Mouse (Mus musculus): Measurements from ENCODE around the gene Kcnj1. TPM values are rescaled to one million over a fixed set of nuclear protein-coding genes. Genes with fewer than 3 reads are reported as not detected.
A peak's percentile ranks its signal among the peaks of the same experiment; 100 is the strongest.

The Kcnj1 gene
- polyA plus RNA-seq, 2 experiments: not detected

DNA sequence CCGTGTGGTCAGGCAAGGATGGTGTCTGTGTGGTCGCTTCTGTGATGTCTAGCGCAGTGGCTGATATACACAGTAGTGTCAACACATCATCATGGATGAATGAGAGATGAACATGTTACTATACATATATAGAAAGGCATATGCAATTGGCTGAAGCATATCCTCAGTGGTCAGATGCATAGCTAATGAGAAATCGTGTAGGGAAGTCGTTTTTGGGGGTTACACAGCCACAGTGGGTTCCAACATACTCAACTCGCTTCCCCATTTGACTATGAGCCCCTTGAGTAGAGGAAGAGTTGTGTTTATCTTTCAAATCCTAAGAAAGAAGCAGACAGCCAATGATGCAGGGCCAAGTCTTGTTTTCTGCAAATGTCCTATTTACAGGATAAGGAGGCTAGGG is 20.4 kb downstream of the Kcnj1 start:
- H3K27ac ChIP-seq (replicated peaks; ENCODE audit: low read depth, low read length): no peak overlapping the region
- no peaks in the 10 kb centered on the region for H3K36me3 ChIP-seq (ENCODE audit: control insufficient read depth, insufficient read depth, low read length)
- no peak for DNase-seq (ENCODE audit: low spot score)
- no peaks in the 10 kb centered on the region for H3K4me1 ChIP-seq (ENCODE audit: control insufficient read depth, insufficient read depth, low read length)
- no peak for ATAC-seq (ENCODE audit: low FRiP score, low read depth)
- no peak overlapping the region for H3K4me2 ChIP-seq (replicated peaks; ENCODE audit: low read depth, low read length, severe bottlenecking)
- H3K9ac ChIP-seq (ENCODE audit: low read depth, low read length, severe bottlenecking): no peak overlapping the region
- no peaks in the 10 kb centered on the region for H3K27me3 ChIP-seq (ENCODE audit: control insufficient read depth, insufficient read depth, low read length)
- TF ChIP-seq POLR2A (IDR thresholded peaks at IDR 0.05; ENCODE audit: borderline replicate concordance, extremely low read depth, insufficient read depth, insufficient read length): no peak
- 82% methylated on average over 6 of the region's 6 CpGs for WGBS
- H3K4me3 ChIP-seq (replicated peaks; ENCODE audit: low read length): no peak overlapping the region
- no peaks in the 10 kb centered on the region for H3K9me3 ChIP-seq (ENCODE audit: control insufficient read depth, low read length)

DNA sequence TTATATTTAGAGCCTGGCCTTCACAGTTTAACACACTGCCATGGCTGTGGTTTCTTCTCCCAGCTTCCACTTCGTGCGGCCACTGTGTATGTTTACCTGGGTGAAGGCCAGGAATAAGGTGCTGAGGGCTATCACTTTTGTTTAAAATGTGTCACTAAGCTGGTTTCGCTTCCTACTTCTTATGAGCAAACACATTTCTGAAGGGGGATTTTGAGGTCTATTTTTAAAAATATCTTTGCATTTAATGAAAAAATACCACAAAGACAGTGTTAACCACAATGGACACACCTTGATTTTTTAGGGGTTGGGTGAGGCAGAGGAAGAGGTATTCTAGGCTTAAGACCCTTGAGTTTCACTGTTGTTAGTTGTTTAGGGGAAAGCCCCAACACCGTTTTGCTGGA is 22.5 kb downstream of the Kcnj1 start:
- no peaks in the 10 kb centered on the region for H3K4me1 ChIP-seq (ENCODE audit: control insufficient read depth, insufficient read depth, low read length)
- DNase-seq (ENCODE audit: low spot score): no peak
- no peak overlapping the region for H3K9ac ChIP-seq (ENCODE audit: low read depth, low read length, severe bottlenecking)
- H3K4me2 ChIP-seq (replicated peaks; ENCODE audit: low read depth, low read length, severe bottlenecking): no peak overlapping the region
- no peaks in the 10 kb centered on the region for H3K27me3 ChIP-seq (ENCODE audit: control insufficient read depth, insufficient read depth, low read length)
- no peak overlapping the region for H3K4me3 ChIP-seq (replicated peaks; ENCODE audit: low read length)
- H3K9me3 ChIP-seq (ENCODE audit: control insufficient read depth, low read length): no peaks in the 10 kb centered on the region
- WGBS: 89% methylated on average over 4 of the region's 4 CpGs
- H3K36me3 ChIP-seq (ENCODE audit: control insufficient read depth, insufficient read depth, low read length): no peaks in the 10 kb centered on the region
- TF ChIP-seq POLR2A (IDR thresholded peaks at IDR 0.05; ENCODE audit: borderline replicate concordance, extremely low read depth, insufficient read depth, insufficient read length): no peak
- no peak for ATAC-seq (ENCODE audit: low FRiP score, low read depth)
- H3K27ac ChIP-seq (replicated peaks; ENCODE audit: low read depth, low read length): no peak overlapping the region

DNA sequence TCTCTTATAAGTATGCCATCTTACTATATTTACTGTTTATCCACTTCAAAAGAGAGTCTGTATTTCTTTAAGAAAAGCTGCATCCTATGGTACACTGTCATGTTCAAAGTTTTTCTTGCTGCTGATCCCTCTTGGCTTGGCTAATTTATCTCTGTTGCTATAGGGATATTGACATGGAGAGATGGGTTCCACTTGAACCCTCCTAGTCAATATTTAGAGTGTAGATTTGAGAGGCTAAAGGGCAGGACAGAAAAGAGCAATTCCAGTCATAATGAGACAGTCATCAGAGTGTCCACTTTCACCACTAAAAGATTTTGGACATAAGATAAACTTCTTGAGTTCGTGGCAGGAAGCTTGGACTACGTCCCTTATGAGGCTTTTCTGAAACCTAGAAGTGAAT is 27.9 kb downstream of the Kcnj1 start:
- WGBS: 80% methylated on average over 2 of the region's 2 CpGs
- Histone ChIP-seq H3K36me3 (ENCODE audit: control insufficient read depth, insufficient read depth, low read length) (no peaks in the 10 kb centered on the region), H3K27me3 (ENCODE audit: control insufficient read depth, insufficient read depth, low read length) (no peaks in the 10 kb centered on the region), H3K4me3 (replicated peaks; ENCODE audit: low read length) (no peak overlapping the region), H3K9ac (ENCODE audit: low read depth, low read length, severe bottlenecking) (no peak overlapping the region), H3K27ac (replicated peaks; ENCODE audit: low read depth, low read length) (no peak overlapping the region), H3K4me2 (replicated peaks; ENCODE audit: low read depth, low read length, severe bottlenecking) (no peak overlapping the region), H3K9me3 (ENCODE audit: control insufficient read depth, low read length) (no peaks in the 10 kb centered on the region), H3K4me1 (ENCODE audit: control insufficient read depth, insufficient read depth, low read length) (0 out of 2 replicates have a peak, but pooled peaks cover 3% of the 10 kb centered on the region)
- TF ChIP-seq POLR2A (IDR thresholded peaks at IDR 0.05; ENCODE audit: borderline replicate concordance, extremely low read depth, insufficient read depth, insufficient read length): no peak
- ATAC-seq (ENCODE audit: low FRiP score, low read depth) (no peak), DNase-seq (ENCODE audit: low spot score) (no peak)

DNA sequence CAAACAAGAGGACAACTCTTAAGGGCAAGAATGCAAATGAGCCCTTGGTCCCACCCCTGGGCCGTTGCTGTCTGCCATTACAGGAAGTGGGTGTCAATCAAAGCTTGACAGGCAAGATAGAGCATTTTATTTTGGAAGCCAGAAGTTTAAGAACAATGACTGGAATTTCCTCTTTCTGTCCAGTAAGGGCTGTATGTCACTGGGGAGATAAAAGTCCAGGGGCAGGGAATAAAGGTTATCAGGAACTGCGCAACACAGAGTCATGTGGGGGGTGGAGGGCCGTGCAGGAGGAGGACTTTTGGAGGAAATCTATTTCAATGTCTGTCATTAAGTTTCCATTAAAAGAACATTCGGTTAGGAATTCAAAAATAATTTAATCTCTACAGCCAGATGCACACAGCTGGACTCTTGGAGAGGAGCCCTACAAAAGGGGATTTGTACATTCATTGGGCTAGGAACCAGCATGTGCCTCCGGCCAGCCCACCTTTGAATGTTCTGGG is 28.4 kb downstream of the Kcnj1 start:
- 64% methylated on average over 5 of the region's 5 CpGs for WGBS
- Histone ChIP-seq H3K4me3 (replicated peaks; ENCODE audit: low read length) (no peak overlapping the region), H3K9ac (ENCODE audit: low read depth, low read length, severe bottlenecking) (no peak overlapping the region), H3K4me2 (replicated peaks; ENCODE audit: low read depth, low read length, severe bottlenecking) (no peak overlapping the region), H3K9me3 (ENCODE audit: control insufficient read depth, low read length) (no peaks in the 10 kb centered on the region), H3K27me3 (ENCODE audit: control insufficient read depth, insufficient read depth, low read length) (no peaks in the 10 kb centered on the region), H3K4me1 (ENCODE audit: control insufficient read depth, insufficient read depth, low read length) (0 out of 2 replicates have a peak, but pooled peaks cover 3% of the 10 kb centered on the region), H3K36me3 (ENCODE audit: control insufficient read depth, insufficient read depth, low read length) (no peaks in the 10 kb centered on the region), H3K27ac (replicated peaks; ENCODE audit: low read depth, low read length) (no peak overlapping the region)
- ATAC-seq (ENCODE audit: low FRiP score, low read depth) (no peak), DNase-seq (ENCODE audit: low spot score) (no peak)
- TF ChIP-seq POLR2A (IDR thresholded peaks at IDR 0.05; ENCODE audit: borderline replicate concordance, extremely low read depth, insufficient read depth, insufficient read length): no peak

DNA sequence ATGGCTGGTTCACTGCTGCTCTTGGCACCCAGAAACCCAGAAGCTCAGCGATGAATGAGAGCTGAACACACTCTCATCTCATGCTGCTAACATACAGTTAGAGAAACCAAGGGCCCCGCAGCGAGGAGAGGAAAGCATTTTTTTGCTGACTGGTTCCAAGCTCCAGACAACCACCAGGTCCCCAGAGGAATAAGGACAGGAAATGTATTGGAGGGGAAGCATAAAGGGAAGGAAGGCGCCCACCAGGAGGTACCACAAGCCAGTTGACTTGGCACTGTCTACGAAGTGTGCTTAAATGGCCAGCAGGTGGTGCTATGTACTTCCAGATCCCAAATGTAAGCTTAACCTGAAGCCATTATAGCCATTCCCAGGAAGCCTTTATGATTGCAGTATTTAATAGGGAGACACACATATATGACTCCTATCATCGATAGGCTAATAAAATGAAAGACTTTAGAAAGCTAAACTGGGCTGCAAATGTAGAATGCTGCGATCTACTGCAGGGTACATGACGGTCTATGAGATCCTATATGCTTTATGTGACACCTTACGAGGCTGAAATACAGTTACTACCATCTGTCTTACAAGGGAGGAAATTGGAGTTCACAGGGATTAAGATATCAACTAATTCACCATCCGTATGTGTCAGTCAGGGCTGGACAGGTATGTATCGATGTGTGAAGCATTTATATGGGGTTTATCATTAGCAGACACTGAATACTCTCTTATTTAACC is 33.1 kb downstream of the Kcnj1 start:
- peaks cover 16% of the 10 kb centered on the region for H3K4me1 ChIP-seq (ENCODE audit: control insufficient read depth, insufficient read depth, low read length)
- DNase-seq (ENCODE audit: low spot score) (peak; percentile 87), ATAC-seq (ENCODE audit: low FRiP score, low read depth) (peak; percentile 60; the same call in 1 of the 2 replicates)
- TF ChIP-seq POLR2A (IDR thresholded peaks at IDR 0.05; ENCODE audit: borderline replicate concordance, extremely low read depth, insufficient read depth, insufficient read length): no peak
- no peak overlapping the region for H3K4me3 ChIP-seq (replicated peaks; ENCODE audit: low read length)
- 28% methylated on average over 11 of the region's 11 CpGs for WGBS
- no peak overlapping the region for H3K27ac ChIP-seq (replicated peaks; ENCODE audit: low read depth, low read length)
- no peak overlapping the region for H3K4me2 ChIP-seq (replicated peaks; ENCODE audit: low read depth, low read length, severe bottlenecking)
- H3K27me3 ChIP-seq (ENCODE audit: control insufficient read depth, insufficient read depth, low read length): no peaks in the 10 kb centered on the region
- H3K9ac ChIP-seq (ENCODE audit: low read depth, low read length, severe bottlenecking): no peak overlapping the region
- no peaks in the 10 kb centered on the region for H3K36me3 ChIP-seq (ENCODE audit: control insufficient read depth, insufficient read depth, low read length)
- no peaks in the 10 kb centered on the region for H3K9me3 ChIP-seq (ENCODE audit: control insufficient read depth, low read length)

Measured in limb, embryonic 14.5 days (tissue).